Mouse (Mus musculus) limb, embryonic 13.5 days (tissue): ENCODE measurements around the gene Bicc1. TPM values are rescaled to one million over a fixed set of nuclear protein-coding genes. Genes with fewer than 3 reads are reported as not detected.
"Not testable (repeated sequence)": the region's sequence is repeated elsewhere in the genome, so short reads cannot be mapped to it uniquely, and the experiment has no call there.

Experiments used
- ATAC-seq: fragments of 200-750 bp; cut with Nextera tagmentation; 2 replicates; pipeline ENCODE4 v1.8.0; 2017; ENCODE audit warnings: low read depth, moderate number of reproducible peaks, moderate TSS enrichment; ENCODE audit not compliant: low FRiP score
- H3K27ac ChIP-seq: fragments of 300-500 bp; sonication (generic); 2 replicates; pipeline ENCODE4 v1.5.1; 2015; ENCODE audit warnings: inconsistent platforms, mild to moderate bottlenecking, moderate library complexity
- H3K27me3 ChIP-seq: fragments of 300-500 bp; sonication (generic); 2 replicates; pipeline ENCODE4 v1.6.1; 2015; ENCODE audit warnings: mild to moderate bottlenecking, inconsistent platforms
- H3K36me3 ChIP-seq: fragments of 300-500 bp; sonication (generic); 2 replicates; pipeline ENCODE4 v1.6.1; 2015; ENCODE audit warnings: inconsistent platforms, mild to moderate bottlenecking, moderate library complexity
- H3K4me1 ChIP-seq: fragments of 300-500 bp; sonication (generic); 2 replicates; pipeline ENCODE4 v1.6.1; 2015; ENCODE audit warnings: inconsistent platforms
- H3K4me2 ChIP-seq: fragments of 300-500 bp; sonication (generic); replicated peaks from 2 replicates; pipeline ENCODE4 v1.6.1; 2015; ENCODE audit warnings: inconsistent platforms, mild to moderate bottlenecking, moderate library complexity
- H3K4me3 ChIP-seq: fragments of 300-500 bp; sonication (generic); 2 replicates; pipeline ENCODE4 v1.5.1; 2015; ENCODE audit warnings: moderate library complexity, mild to moderate bottlenecking, inconsistent platforms
- H3K9ac ChIP-seq: fragments of 300-500 bp; sonication (generic); 2 replicates; pipeline ENCODE4 v1.6.1; 2015; ENCODE audit warnings: mild to moderate bottlenecking, inconsistent platforms
- H3K9me3 ChIP-seq: fragments of 300-500 bp; sonication (generic); 2 replicates; pipeline ENCODE4 v1.6.1; 2016; ENCODE audit warnings: inconsistent platforms
- WGBS: fragments of 180-500 bp; shearing (Covaris S2); methylation state at CpG from one replicate; pipeline ENCODE4 v1.1.7; 2015; 5-methylcytosine and 5-hydroxymethylcytosine counted together
- polyA plus RNA-seq: library from polyadenylated mRNA; unstranded; fragments of >200 nt; fragmentation: Nextera tagmentation; extraction: Ambion mirVana; gene quantifications from 2 replicates; pipeline ENCODE4 v1.2.1, GENCODE M21; 2015

The Bicc1 gene
- polyA plus RNA-seq, 1 experiment from 2014 or later, result 33.3 TPM

GRCm38 (mm10) chr10:70977141-70977540, 182.4 kb downstream of the Bicc1 start:
- no peak for ATAC-seq
- H3K27me3 ChIP-seq, result no peaks in the 10 kb centered on the region
- H3K4me2 ChIP-seq, result no peak overlapping the region
- H3K4me1 ChIP-seq, result peaks cover 4% of the 10 kb centered on the region
- no peak overlapping the region for H3K27ac ChIP-seq
- H3K4me3 ChIP-seq, result no peak overlapping the region
- H3K36me3 ChIP-seq, result no peaks in the 10 kb centered on the region
- H3K9me3 ChIP-seq, result no peaks in the 10 kb centered on the region
- WGBS, result 63% methylated on average over 6 of the region's 6 CpGs
- no peak overlapping the region for H3K9ac ChIP-seq

- Histone ChIP-seq H3K4me3 (no peak overlapping the region), H3K27me3 (no peaks in the 10 kb centered on the region), H3K36me3 (no peaks in the 10 kb centered on the region), H3K4me2 (no peak overlapping the region), H3K27ac (no peak overlapping the region), H3K9ac (no peak overlapping the region), H3K9me3 (no peaks in the 10 kb centered on the region), H3K4me1 (peaks cover 3% of the 10 kb centered on the region; the same call in 1 of the 2 replicates)
- WGBS, result 64% methylated on average over 9 of the region's 9 CpGs
- ATAC-seq, result no peak
Observed at GRCm38 (mm10) chr10:70976633-70977032, 182.9 kb downstream of the Bicc1 start.

- Histone ChIP-seq H3K4me1 (peaks cover 29% of the 10 kb centered on the region), H3K36me3 (no peaks in the 10 kb centered on the region), H3K27ac (no peak overlapping the region), H3K4me3 (no peak overlapping the region), H3K9ac (no peak overlapping the region), H3K9me3 (no peaks in the 10 kb centered on the region), H3K4me2 (no peak overlapping the region), H3K27me3 (no peaks in the 10 kb centered on the region)
- ATAC-seq, result no peak
- 85% methylated on average over 11 of the region's 11 CpGs for WGBS
Observed at GRCm38 (mm10) chr10:70971156-70971555, 188.3 kb downstream of the Bicc1 start.

- no peaks in the 10 kb centered on the region for H3K36me3 ChIP-seq
- H3K4me2 ChIP-seq, result peak overlapping the region; percentile 34; the same call in 1 of the 2 replicates
- H3K9me3 ChIP-seq, result no peaks in the 10 kb centered on the region
- no peak overlapping the region for H3K27ac ChIP-seq
- H3K4me1 ChIP-seq, result peaks cover 29% of the 10 kb centered on the region
- H3K9ac ChIP-seq, result no peak overlapping the region
- no peak overlapping the region for H3K4me3 ChIP-seq
- ATAC-seq, result peak; percentile 28; the same call in 1 of the 2 replicates
- H3K27me3 ChIP-seq, result no peaks in the 10 kb centered on the region
- WGBS, result 16% methylated on average over 13 of the region's 13 CpGs
Observed at GRCm38 (mm10) chr10:70968848-70969683, 190.4 kb downstream of the Bicc1 start.

GRCm38 (mm10) chr10:70966642-70967345, 192.7 kb downstream of the Bicc1 start:
- no peaks in the 10 kb centered on the region for H3K27me3 ChIP-seq
- no peak overlapping the region for H3K4me3 ChIP-seq
- H3K9ac ChIP-seq, result no peak overlapping the region
- whole genome bisulfite sequencing, result 47% methylated on average over 16 of the region's 16 CpGs
- H3K9me3 ChIP-seq, result no peaks in the 10 kb centered on the region
- no peak overlapping the region for H3K4me2 ChIP-seq
- H3K27ac ChIP-seq, result no peak overlapping the region
- peak; percentile 52 for ATAC-seq
- H3K4me1 ChIP-seq, result peaks cover 29% of the 10 kb centered on the region
- no peaks in the 10 kb centered on the region for H3K36me3 ChIP-seq

GRCm38 (mm10) chr10:70964706-70965105, 194.8 kb downstream of the Bicc1 start:
- Histone ChIP-seq H3K9ac (no peak overlapping the region), H3K9me3 (no peaks in the 10 kb centered on the region), H3K4me1 (peaks cover 29% of the 10 kb centered on the region), H3K27me3 (no peaks in the 10 kb centered on the region), H3K4me3 (no peak overlapping the region), H3K36me3 (no peaks in the 10 kb centered on the region), H3K27ac (no peak overlapping the region), H3K4me2 (no peak overlapping the region)
- ATAC-seq, result no peak
- 34% methylated on average over 8 of the region's 8 CpGs for WGBS

GRCm38 (mm10) chr10:70963599-70964193, 195.8 kb downstream of the Bicc1 start:
- Histone ChIP-seq H3K9me3 (no peaks in the 10 kb centered on the region), H3K36me3 (peaks cover 1% of the 10 kb centered on the region; the same call in 1 of the 2 replicates), H3K27me3 (no peaks in the 10 kb centered on the region), H3K4me3 (no peak overlapping the region), H3K4me2 (no peak overlapping the region), H3K4me1 (peaks cover 20% of the 10 kb centered on the region), H3K27ac (no peak overlapping the region), H3K9ac (no peak overlapping the region)
- 55% methylated on average over 8 of the region's 8 CpGs for WGBS
- no peak for ATAC-seq

GRCm38 (mm10) chr10:70961641-70962040, 197.9 kb downstream of the Bicc1 start:
- no peaks in the 10 kb centered on the region for H3K9me3 ChIP-seq
- H3K9ac ChIP-seq, result no peak overlapping the region
- H3K36me3 ChIP-seq, result peaks cover 15% of the 10 kb centered on the region
- no peak for ATAC-seq
- H3K4me1 ChIP-seq, result peaks cover 1% of the 10 kb centered on the region
- H3K27ac ChIP-seq, result no peak overlapping the region
- no peaks in the 10 kb centered on the region for H3K27me3 ChIP-seq
- no peak overlapping the region for H3K4me3 ChIP-seq
- 92% methylated on average over 8 of the region's 8 CpGs for WGBS
- H3K4me2 ChIP-seq, result no peak overlapping the region

- H3K4me2 ChIP-seq, H3K27me3 ChIP-seq, H3K4me3 ChIP-seq, H3K27ac ChIP-seq, H3K9ac ChIP-seq, ATAC-seq, H3K9me3 ChIP-seq, H3K4me1 ChIP-seq: not testable (repeated sequence)
- 91% methylated on average over 6 of the region's 6 CpGs for WGBS
- peaks cover 26% of the 10 kb centered on the region for H3K36me3 ChIP-seq
Observed at GRCm38 (mm10) chr10:70960396-70960795, 199.1 kb downstream of the Bicc1 start.

- Histone ChIP-seq H3K27ac (no peak overlapping the region; the same call in 1 of the 2 replicates), H3K4me1 (peaks cover 24% of the 10 kb centered on the region), H3K4me3 (no peak overlapping the region), H3K4me2 (no peak overlapping the region), H3K36me3 (peaks cover 43% of the 10 kb centered on the region), H3K9me3 (no peaks in the 10 kb centered on the region), H3K9ac (no peak overlapping the region), H3K27me3 (0 out of 2 replicates have a peak, but pooled peaks cover 3% of the 10 kb centered on the region)
- no peak for ATAC-seq
- 64% methylated on average over 5 of the region's 5 CpGs for WGBS
Observed at GRCm38 (mm10) chr10:70952770-70953147, 206.7 kb downstream of the Bicc1 start.

GRCm38 (mm10) chr10:70952056-70952769, 207.3 kb downstream of the Bicc1 start:
- peak overlapping the region; percentile 58 for H3K27ac ChIP-seq
- peaks cover 24% of the 10 kb centered on the region for H3K4me1 ChIP-seq
- peak overlapping the region; percentile 41 for H3K4me2 ChIP-seq
- H3K9me3 ChIP-seq, result no peaks in the 10 kb centered on the region
- no peak overlapping the region for H3K4me3 ChIP-seq
- H3K9ac ChIP-seq, result no peak overlapping the region
- 52% methylated on average over 11 of the region's 11 CpGs for WGBS
- H3K36me3 ChIP-seq, result peaks cover 40% of the 10 kb centered on the region
- no peak for ATAC-seq
- 0 out of 2 replicates have a peak, but pooled peaks cover 3% of the 10 kb centered on the region for H3K27me3 ChIP-seq

- H3K27me3 ChIP-seq, result 0 out of 2 replicates have a peak, but pooled peaks cover 3% of the 10 kb centered on the region
- ATAC-seq, result no peak
- H3K4me2 ChIP-seq, result no peak overlapping the region
- H3K9me3 ChIP-seq, result no peaks in the 10 kb centered on the region
- H3K4me1 ChIP-seq, result peaks cover 24% of the 10 kb centered on the region
- H3K9ac ChIP-seq, result no peak overlapping the region
- peaks cover 38% of the 10 kb centered on the region for H3K36me3 ChIP-seq
- no peak overlapping the region for H3K27ac ChIP-seq
- no peak overlapping the region for H3K4me3 ChIP-seq
- WGBS, result 59% methylated on average over 3 of the region's 3 CpGs
Observed at GRCm38 (mm10) chr10:70950105-70950424, 209.4 kb downstream of the Bicc1 start.
